Mouse (Mus musculus) megakaryocyte, embryonic 14.5 days (primary cell): ENCODE results near the gene Klhl20.

Experiments
- FLI1 ChIP-seq: IDR thresholded peaks from 2 replicates; pipeline ENCODE4 v1.6.1; 2012; ENCODE audit warnings: low read length, inconsistent platforms, mixed read lengths
- GATA1 ChIP-seq: IDR thresholded peaks from 3 replicates; pipeline ENCODE4 v1.6.1; 2012; ENCODE audit warnings: mixed read lengths, low read length, inconsistent platforms, borderline replicate concordance

DNA sequence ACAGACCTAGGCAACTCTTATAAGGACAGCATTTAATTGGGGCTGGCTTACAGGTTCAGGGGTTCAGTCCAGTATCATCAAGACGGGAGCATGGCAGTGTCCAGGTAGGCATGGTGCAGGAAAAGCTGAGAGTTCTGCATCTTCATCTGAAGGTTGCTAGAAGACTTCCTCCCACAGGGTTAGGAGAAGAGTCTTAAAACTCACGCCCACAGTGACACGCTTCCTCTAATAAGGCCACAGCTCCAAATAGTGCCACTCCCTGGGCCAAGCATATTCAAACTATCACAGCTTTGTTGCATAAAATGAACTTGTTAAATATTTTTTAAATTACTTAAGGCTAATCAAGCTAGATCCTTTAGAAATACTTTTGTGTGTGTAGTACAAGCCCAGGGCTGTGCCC is 54.1 kb downstream of the Klhl20 start:
- TF ChIP-seq FLI1: no peak
- no peak for TF ChIP-seq GATA1
